In genomic region chrX:139870938-139871791, GRCm38 (mm10) we compare ENCODE assay signal across 7 mouse cellular contexts. TPM values are rescaled to one million over a fixed set of nuclear protein-coding genes. Genes with fewer than 3 reads are reported as not detected.
A peak's percentile ranks its signal among the peaks of the same experiment; 100 is the strongest.
DNase-seq lines count a peak whose midpoint lies in the region; ATAC-seq lines count a peak whose summit lies in the region.

Gene Morc4 (minus strand): TSS chrX:139871677.

- intact Hi-C loops in gastrocnemius, postnatal 14 days (cut with DNase I; ENCODE audit: low total_unique reads), result no loop called here

- peak; percentile 96 for ATAC-seq in hindbrain, embryonic 16.5 days

- H3K9ac ChIP-seq in hindbrain, embryonic 16.5 days (ENCODE audit: low read depth, low read length), result peak within 1 kb of the TSS; percentile 69

- peak within 1 kb of the TSS; percentile 64 for H3K4me3 ChIP-seq in hindbrain, embryonic 16.5 days (ENCODE audit: low read length)

- peak within 1 kb of the TSS; percentile 70 for H3K4me2 ChIP-seq in hindbrain, embryonic 16.5 days (ENCODE audit: low read length)

- H3K9me3 ChIP-seq in hindbrain, embryonic 16.5 days (ENCODE audit: control insufficient read depth, low read length), result no peaks in the 10 kb centered on the region

- H3K36me3 ChIP-seq in hindbrain, embryonic 16.5 days (ENCODE audit: control insufficient read depth, insufficient read depth, low read length), result no peaks in the 10 kb centered on the region

- no peaks in the 10 kb centered on the region for H3K4me1 ChIP-seq in hindbrain, embryonic 16.5 days (ENCODE audit: control insufficient read depth, insufficient read depth, low read depth, low read length)

- H3K27me3 ChIP-seq in hindbrain, embryonic 16.5 days (replicated peaks; ENCODE audit: control insufficient read depth, insufficient read depth, low read length), result 0 out of 2 replicates have a peak, but pooled peaks cover 2% of the 10 kb centered on the region

- peak; percentile 23 for DNase-seq in adrenal gland, adult 8-10 months
- DNase-seq in cerebellum, postnatal 25 days, result peak; percentile 57 to 75
- DNase-seq in gastrocnemius, postnatal 14 days, result peak; percentile 59
- peak; percentile 7 to 25 for DNase-seq in left cerebral cortex, adult 8-10 months (ENCODE audit: low spot score in 2 of 2)
- DNase-seq in lung, postnatal 4 days, result peak; percentile 62 to 77
- peak; percentile 48 for DNase-seq in right cerebral cortex, postnatal 25 days

- peak within 1 kb of the TSS; percentile 19; the same call in 1 of the 2 replicates for H3K27ac ChIP-seq in hindbrain, embryonic 16.5 days (ENCODE audit: low read depth, low read length)

- 19% methylated on average over 54 of the region's 87 CpGs for WGBS in hindbrain, embryonic 16.5 days

RNA-seq across cellular contexts. Expression of gene Morc4, which starts in this region (rescaled TPM):
- 1 to 10 TPM; 3.6 to 9.3 (median 6.3) TPM for total RNA-seq in adrenal gland, adult 8-10 months (2022)
- total RNA-seq in gastrocnemius, postnatal 14 days (2021), result 1 to 10 TPM; 7.7 to 9.5 TPM
- 2.6 and 5.3 TPM in 2 replicates for polyA plus RNA-seq in hindbrain, embryonic 16.5 days (2015; fragmentation: Nextera tagmentation; extraction: Ambion mirVana)
- total RNA-seq in left cerebral cortex, adult 8-10 months (2022), result 1 to 10 TPM; 3.0 to 6.5 (median 4.2) TPM

Comparison
In these comparisons a context has a peak if more than half of its experiments do, and no peak if none do; other contexts are left out.
1. Peak in every context shown above with its lines: DNase-seq, ATAC-seq, H3K4me3 ChIP-seq and H3K27ac ChIP-seq.
2. DNase-seq: peak in every context shown above with its lines; median percentile 70 in lung, postnatal 4 days; 66 in cerebellum, postnatal 25 days; 59 in gastrocnemius, postnatal 14 days; 48 in right cerebral cortex, postnatal 25 days; 23 in adrenal gland, adult 8-10 months; 16 in left cerebral cortex, adult 8-10 months.